Mouse (Mus musculus) layer of hippocampus, adult 18-20 months (tissue): ENCODE measurements around the gene Wdfy3. TPM values are rescaled to one million over a fixed set of nuclear protein-coding genes. Genes with fewer than 3 reads are reported as not detected.

Experiments
- DNase-seq, 2 experiments: peaks; one replicate each; pipeline ENCODE4 v3.0.0; 2022; ENCODE audit warnings: low spot score in 2 of 2
- total RNA-seq, 2 experiments: library from RNA; stranded (reverse); gene quantifications; 2 replicates each; pipeline ENCODE4 v1.2.3; 2021

The Wdfy3 gene
- total RNA-seq, 2 experiments from 2014 or later, result 118 to 120 TPM

- DNase-seq, result no peak
Measured at GRCm38 (mm10) chr5:101789770-101790169, 280.0 kb downstream of the Wdfy3 start.

- DNase-seq, result no peak
Measured at GRCm38 (mm10) chr5:101785921-101786614, 283.7 kb downstream of the Wdfy3 start.

DNA sequence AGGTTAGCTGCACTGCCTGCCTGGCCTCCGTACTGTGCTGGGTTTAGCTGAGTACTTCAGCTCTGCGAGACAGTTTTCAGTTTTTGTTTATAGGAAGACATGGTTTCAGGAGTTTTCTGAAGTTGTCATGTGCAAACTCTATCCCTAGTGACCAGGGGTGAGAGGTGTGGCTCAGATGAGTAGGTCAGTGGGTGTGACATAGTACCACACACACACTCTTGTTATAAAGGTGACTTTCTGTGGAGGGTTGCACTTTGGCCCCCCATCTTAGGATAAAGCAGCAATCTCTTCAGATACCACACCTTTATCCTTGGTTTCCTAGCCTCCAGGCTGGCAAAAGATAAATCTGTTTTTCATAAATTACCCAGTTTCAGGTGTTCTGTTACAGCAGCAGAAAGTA lies 284.9 kb downstream of the Wdfy3 start:
- DNase-seq, result no peak

- no peak for DNase-seq
Measured at GRCm38 (mm10) chr5:101784328-101784727, 285.4 kb downstream of the Wdfy3 start.
